Mouse (Mus musculus) erythroblast, embryonic 14.5 days (primary cell): Measurements from ENCODE around the gene Wdr37.

Experiments used
- GATA1 ChIP-seq: IDR thresholded peaks from 2 replicates; pipeline ENCODE4 v1.6.1; 2012; ENCODE audit warnings: low read length, inconsistent platforms, mixed read lengths
- TAL1 ChIP-seq: IDR thresholded peaks from 3 replicates; pipeline ENCODE4 v1.6.1; 2012; ENCODE audit warnings: low read length, inconsistent platforms, mixed read lengths

DNA sequence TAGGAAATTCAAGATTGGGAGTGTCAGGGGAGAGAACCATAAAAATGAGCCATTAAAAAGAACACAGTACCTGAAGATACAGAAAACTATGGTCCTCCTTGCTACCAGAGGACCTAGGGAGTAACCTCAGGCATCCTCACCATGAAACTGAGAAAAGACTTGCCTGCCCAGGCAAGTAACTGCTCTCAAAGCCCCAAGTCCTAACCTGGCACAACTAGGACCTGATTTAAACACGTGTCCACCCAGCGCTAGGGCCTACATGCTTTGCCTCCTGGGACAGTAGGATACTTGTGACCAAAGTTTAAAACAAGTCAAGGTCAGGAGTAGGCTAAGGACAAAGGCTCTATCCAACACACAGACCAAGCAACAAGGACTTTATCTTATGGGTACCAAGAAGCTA lies 16.9 kb downstream of the Wdr37 start:
- TF ChIP-seq TAL1 = no peak
- TF ChIP-seq GATA1 = no peak
